Mouse (Mus musculus) hindbrain, embryonic 15.5 days (tissue): ENCODE results near the gene Uvrag. TPM values are rescaled to one million over a fixed set of nuclear protein-coding genes. Genes with fewer than 3 reads are reported as not detected.

Experiments
- ATAC-seq: fragments of 200-750 bp; cut with Nextera tagmentation; 2 replicates; pipeline ENCODE4 v1.8.0; 2017; ENCODE audit warnings: low read depth, moderate number of reproducible peaks, moderate TSS enrichment; ENCODE audit not compliant: low FRiP score
- H3K27ac ChIP-seq: fragments of 300-500 bp; sonication (generic); replicated peaks from 2 replicates; pipeline ENCODE4 v1.5.1; 2015; ENCODE audit warnings: mild to moderate bottlenecking, inconsistent platforms
- H3K27me3 ChIP-seq: fragments of 300-500 bp; sonication (generic); 2 replicates; pipeline ENCODE4 v1.6.1; 2015; ENCODE audit warnings: control low read depth, inconsistent platforms
- H3K36me3 ChIP-seq: fragments of 300-500 bp; sonication (generic); 2 replicates; pipeline ENCODE4 v1.6.1; 2015; ENCODE audit warnings: control low read depth, inconsistent platforms
- H3K4me1 ChIP-seq: fragments of 300-500 bp; sonication (generic); replicated peaks from 2 replicates; pipeline ENCODE4 v1.6.1; 2015; ENCODE audit warnings: control low read depth, inconsistent platforms
- H3K4me2 ChIP-seq: fragments of 300-500 bp; sonication (generic); 2 replicates; pipeline ENCODE4 v1.6.1; 2015; ENCODE audit warnings: moderate library complexity, mild to moderate bottlenecking, inconsistent platforms
- H3K4me3 ChIP-seq: fragments of 300-500 bp; sonication (generic); 2 replicates; pipeline ENCODE4 v1.5.1; 2015; ENCODE audit warnings: mild to moderate bottlenecking, inconsistent platforms
- H3K9ac ChIP-seq: fragments of 300-500 bp; sonication (generic); 2 replicates; pipeline ENCODE4 v1.6.1; 2015; ENCODE audit warnings: inconsistent platforms
- H3K9me3 ChIP-seq: fragments of 300-500 bp; sonication (generic); 2 replicates; pipeline ENCODE4 v1.6.1; 2016; ENCODE audit warnings: control low read depth, inconsistent platforms
- WGBS: fragments of 180-500 bp; shearing (Covaris S2); methylation state at CpG from one replicate; pipeline ENCODE4 v1.1.7; 2015; 5-methylcytosine and 5-hydroxymethylcytosine counted together
- polyA plus RNA-seq: library from polyadenylated mRNA; unstranded; fragments of >200 nt; fragmentation: Nextera tagmentation; extraction: Ambion mirVana; gene quantifications from 2 replicates; pipeline ENCODE4 v1.2.1, GENCODE M21; 2015

Gene Uvrag
- polyA plus RNA-seq, 1 experiment from 2014 or later = 16.8 TPM

DNA sequence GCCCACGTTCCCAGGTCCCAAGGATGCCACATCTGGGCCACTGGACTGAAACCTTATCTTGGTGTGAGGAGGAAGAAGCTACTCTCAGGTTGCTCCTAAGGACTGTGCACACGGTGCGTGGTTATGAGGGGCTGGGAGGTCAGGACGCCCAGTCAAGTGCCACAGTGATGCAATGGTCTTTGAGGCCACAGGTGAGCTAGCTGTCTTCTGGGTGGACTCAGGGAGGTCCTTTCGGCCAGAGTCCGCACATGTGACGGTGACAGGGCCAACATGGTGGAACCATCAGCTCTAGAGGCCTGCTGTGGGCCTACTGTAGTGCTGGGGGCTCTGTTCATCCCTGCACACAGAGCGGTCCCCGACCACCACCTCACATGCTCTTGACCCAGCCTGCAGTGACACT, 34.7 kb upstream of the Uvrag start:
- ATAC-seq = no peak
- Histone ChIP-seq H3K9me3 (no peaks in the 10 kb centered on the region), H3K4me1 (0 out of 2 replicates have a peak, but pooled peaks cover 2% of the 10 kb centered on the region), H3K36me3 (no peaks in the 10 kb centered on the region), H3K27me3 (no peaks in the 10 kb centered on the region), H3K9ac (no peak overlapping the region), H3K4me2 (no peak overlapping the region), H3K4me3 (no peak overlapping the region), H3K27ac (no peak overlapping the region)
- WGBS = 93% methylated on average over 9 of the region's 9 CpGs

- no peaks in the 10 kb centered on the region for H3K36me3 ChIP-seq
- no peaks in the 10 kb centered on the region for H3K9me3 ChIP-seq
- ATAC-seq = no peak
- H3K9ac ChIP-seq = no peak overlapping the region
- H3K4me1 ChIP-seq = no peaks in the 10 kb centered on the region
- H3K4me2 ChIP-seq = no peak overlapping the region
- no peak overlapping the region for H3K27ac ChIP-seq
- H3K27me3 ChIP-seq = no peaks in the 10 kb centered on the region
- WGBS = 86% methylated on average over 11 of the region's 11 CpGs
- H3K4me3 ChIP-seq = no peak overlapping the region
Observed at GRCm38 (mm10) chr7:99175118-99175517, 34.2 kb upstream of the Uvrag start.

DNA sequence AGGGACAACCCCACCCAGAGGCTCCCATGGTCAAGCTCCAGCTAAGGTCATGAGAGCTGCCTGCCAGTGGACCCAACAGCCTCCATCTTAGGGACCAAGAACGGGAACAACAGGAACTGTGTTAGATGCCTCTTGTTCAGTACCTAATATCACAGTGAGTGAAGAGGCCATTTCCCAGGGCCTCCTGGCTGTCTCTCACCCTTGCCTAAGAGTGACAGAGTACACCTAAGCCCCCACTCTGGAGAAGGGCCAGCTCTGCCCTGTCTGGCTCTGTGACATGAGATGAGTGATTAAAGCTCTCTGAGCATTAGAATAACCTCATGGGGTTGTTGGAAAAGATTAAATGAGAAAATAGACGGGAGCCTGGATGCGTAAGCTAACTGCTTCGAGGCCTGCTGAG, 33.1 kb upstream of the Uvrag start:
- no peak overlapping the region for H3K4me2 ChIP-seq
- no peak overlapping the region for H3K4me3 ChIP-seq
- WGBS = 61% methylated on average over 4 of the region's 4 CpGs
- H3K9me3 ChIP-seq = no peaks in the 10 kb centered on the region
- H3K27me3 ChIP-seq = no peaks in the 10 kb centered on the region
- H3K4me1 ChIP-seq = no peaks in the 10 kb centered on the region
- H3K27ac ChIP-seq = no peak overlapping the region
- H3K9ac ChIP-seq = no peak overlapping the region
- H3K36me3 ChIP-seq = no peaks in the 10 kb centered on the region
- ATAC-seq = no peak

DNA sequence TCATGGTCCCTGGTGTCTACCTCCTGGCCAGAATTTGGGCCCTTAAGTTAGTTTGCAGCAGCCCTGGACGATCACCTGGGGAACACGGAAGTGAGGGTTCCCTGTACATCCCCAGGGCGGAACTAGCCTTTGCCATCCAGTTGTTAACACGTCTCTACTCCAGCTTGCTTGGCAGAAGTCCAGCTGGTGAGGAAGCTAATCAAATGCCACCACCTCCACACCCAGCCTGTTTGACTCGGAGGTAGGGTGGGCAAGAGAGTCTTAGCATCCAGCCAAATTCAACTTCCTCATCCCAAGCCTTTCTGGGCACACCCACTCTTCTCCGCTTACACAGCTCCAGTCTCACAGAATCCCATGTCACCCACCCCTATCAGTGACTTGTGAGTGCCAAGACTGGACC, 32.0 kb upstream of the Uvrag start:
- Histone ChIP-seq H3K27ac (no peak overlapping the region), H3K4me2 (no peak overlapping the region), H3K27me3 (no peaks in the 10 kb centered on the region), H3K4me1 (no peaks in the 10 kb centered on the region), H3K9me3 (no peaks in the 10 kb centered on the region), H3K4me3 (no peak overlapping the region), H3K36me3 (no peaks in the 10 kb centered on the region), H3K9ac (no peak overlapping the region)
- no peak for ATAC-seq
- WGBS = 87% methylated on average over 6 of the region's 6 CpGs

GRCm38 (mm10) chr7:99171730-99172463, 31.0 kb upstream of the Uvrag start:
- no peak overlapping the region for H3K4me3 ChIP-seq
- no peak overlapping the region for H3K9ac ChIP-seq
- H3K4me1 ChIP-seq = no peaks in the 10 kb centered on the region
- no peak overlapping the region for H3K27ac ChIP-seq
- no peaks in the 10 kb centered on the region for H3K36me3 ChIP-seq
- no peaks in the 10 kb centered on the region for H3K27me3 ChIP-seq
- H3K9me3 ChIP-seq = no peaks in the 10 kb centered on the region
- ATAC-seq = no peak
- 69% methylated on average over 10 of the region's 10 CpGs for WGBS
- no peak overlapping the region for H3K4me2 ChIP-seq

GRCm38 (mm10) chr7:99170519-99170918, 29.6 kb upstream of the Uvrag start:
- H3K36me3 ChIP-seq = no peaks in the 10 kb centered on the region
- H3K27me3 ChIP-seq = no peaks in the 10 kb centered on the region
- 96% methylated on average over 6 of the region's 6 CpGs for WGBS
- H3K9ac ChIP-seq = no peak overlapping the region
- no peak for ATAC-seq
- no peaks in the 10 kb centered on the region for H3K9me3 ChIP-seq
- no peaks in the 10 kb centered on the region for H3K4me1 ChIP-seq
- no peak overlapping the region for H3K27ac ChIP-seq
- no peak overlapping the region for H3K4me3 ChIP-seq
- no peak overlapping the region for H3K4me2 ChIP-seq

GRCm38 (mm10) chr7:99169717-99170403, 28.9 kb upstream of the Uvrag start:
- no peak overlapping the region for H3K4me2 ChIP-seq
- no peak overlapping the region for H3K9ac ChIP-seq
- no peaks in the 10 kb centered on the region for H3K4me1 ChIP-seq
- no peaks in the 10 kb centered on the region for H3K27me3 ChIP-seq
- no peaks in the 10 kb centered on the region for H3K36me3 ChIP-seq
- H3K27ac ChIP-seq = no peak overlapping the region
- H3K4me3 ChIP-seq = no peak overlapping the region
- ATAC-seq = no peak
- no peaks in the 10 kb centered on the region for H3K9me3 ChIP-seq
- WGBS = 90% methylated on average over 9 of the region's 9 CpGs

- no peaks in the 10 kb centered on the region for H3K36me3 ChIP-seq
- no peaks in the 10 kb centered on the region for H3K27me3 ChIP-seq
- H3K4me3 ChIP-seq = no peak overlapping the region
- ATAC-seq = no peak
- H3K27ac ChIP-seq = no peak overlapping the region
- H3K4me1 ChIP-seq = no peaks in the 10 kb centered on the region
- 90% methylated on average over 6 of the region's 6 CpGs for WGBS
- H3K9me3 ChIP-seq = no peaks in the 10 kb centered on the region
- H3K4me2 ChIP-seq = no peak overlapping the region
- no peak overlapping the region for H3K9ac ChIP-seq
Observed at GRCm38 (mm10) chr7:99168756-99169155, 27.8 kb upstream of the Uvrag start.

- Histone ChIP-seq H3K27me3 (no peaks in the 10 kb centered on the region), H3K27ac (no peak overlapping the region), H3K4me2 (no peak overlapping the region), H3K36me3 (no peaks in the 10 kb centered on the region), H3K4me3 (no peak overlapping the region), H3K9me3 (no peaks in the 10 kb centered on the region), H3K4me1 (no peaks in the 10 kb centered on the region), H3K9ac (no peak overlapping the region)
- no peak for ATAC-seq
- WGBS = 63% methylated on average over 5 of the region's 5 CpGs
Observed at GRCm38 (mm10) chr7:99167939-99168338, 27.0 kb upstream of the Uvrag start.

DNA sequence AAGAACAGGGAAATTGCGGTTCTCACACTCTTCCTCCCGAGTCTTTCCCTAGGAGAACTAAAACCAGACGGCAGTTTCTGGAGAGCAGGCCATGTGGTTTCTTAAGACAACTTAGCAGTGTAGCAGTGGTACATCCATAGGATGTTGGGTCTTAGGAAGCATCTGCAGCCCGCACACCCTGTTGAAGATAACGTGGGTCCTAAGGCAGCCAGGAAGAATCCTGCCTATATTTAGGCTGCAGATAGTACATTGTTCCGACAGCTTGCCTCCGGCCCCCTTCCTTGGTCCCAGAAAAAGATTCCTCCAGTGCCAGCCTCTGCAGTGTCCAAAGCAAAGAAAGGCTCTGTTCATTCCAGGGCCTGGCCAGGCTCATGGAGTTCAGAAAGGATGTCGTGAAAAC, 25.2 kb upstream of the Uvrag start:
- H3K27me3 ChIP-seq = no peaks in the 10 kb centered on the region
- H3K36me3 ChIP-seq = no peaks in the 10 kb centered on the region
- no peak overlapping the region for H3K27ac ChIP-seq
- 90% methylated on average over 8 of the region's 8 CpGs for WGBS
- no peak overlapping the region for H3K4me2 ChIP-seq
- no peak overlapping the region for H3K4me3 ChIP-seq
- no peak overlapping the region for H3K9ac ChIP-seq
- no peak for ATAC-seq
- no peaks in the 10 kb centered on the region for H3K9me3 ChIP-seq
- no peaks in the 10 kb centered on the region for H3K4me1 ChIP-seq

- Histone ChIP-seq H3K9me3 (no peaks in the 10 kb centered on the region), H3K36me3 (no peaks in the 10 kb centered on the region), H3K27ac (no peak overlapping the region), H3K27me3 (no peaks in the 10 kb centered on the region), H3K4me3 (no peak overlapping the region), H3K9ac (no peak overlapping the region), H3K4me1 (no peaks in the 10 kb centered on the region), H3K4me2 (no peak overlapping the region)
- WGBS = 89% methylated on average over 7 of the region's 7 CpGs
- ATAC-seq = no peak
Observed at GRCm38 (mm10) chr7:99164873-99165410, 24.0 kb upstream of the Uvrag start.

GRCm38 (mm10) chr7:99162462-99162861, 21.5 kb upstream of the Uvrag start:
- Histone ChIP-seq H3K9ac (no peak overlapping the region), H3K27ac (no peak overlapping the region), H3K4me2 (no peak overlapping the region), H3K4me3 (no peak overlapping the region), H3K9me3 (no peaks in the 10 kb centered on the region), H3K36me3 (no peaks in the 10 kb centered on the region), H3K27me3 (no peaks in the 10 kb centered on the region), H3K4me1 (no peaks in the 10 kb centered on the region)
- 92% methylated on average over 7 of the region's 7 CpGs for WGBS
- ATAC-seq = no peak
